Mouse (Mus musculus) forebrain, embryonic 16.5 days (tissue): ENCODE data around the gene Slc44a5. TPM values are rescaled to one million over a fixed set of nuclear protein-coding genes. Genes with fewer than 3 reads are reported as not detected.

Experiments
- ATAC-seq: fragments of 200-750 bp; cut with Nextera tagmentation; 2 replicates; pipeline ENCODE4 v1.8.0; 2017; ENCODE audit warnings: mild to moderate bottlenecking, moderate library complexity
- H3K27ac ChIP-seq: fragments of 300-500 bp; sonication (generic); 2 replicates; pipeline ENCODE4 v1.5.1; 2014; ENCODE audit warnings: low read length, control low read depth
- H3K27me3 ChIP-seq: fragments of 300-500 bp; sonication (generic); replicated peaks from 2 replicates; pipeline ENCODE4 v1.6.1; 2014; ENCODE audit warnings: low read length; ENCODE audit not compliant: control insufficient read depth, insufficient read depth
- H3K36me3 ChIP-seq: fragments of 300-500 bp; sonication (generic); 2 replicates; pipeline ENCODE4 v1.6.1; 2014; ENCODE audit not compliant: control insufficient read depth, insufficient read depth
- H3K4me1 ChIP-seq: fragments of 300-500 bp; sonication (generic); replicated peaks from 2 replicates; pipeline ENCODE4 v1.6.1; 2014; ENCODE audit warnings: low read length; ENCODE audit not compliant: control insufficient read depth, insufficient read depth
- H3K4me2 ChIP-seq: fragments of 300-500 bp; sonication (generic); 2 replicates; pipeline ENCODE4 v1.6.1; 2014; ENCODE audit warnings: mild to moderate bottlenecking, low read length, control low read depth
- H3K4me3 ChIP-seq: fragments of 300-500 bp; sonication (generic); replicated peaks from 2 replicates; pipeline ENCODE4 v1.5.1; 2014; ENCODE audit warnings: mild to moderate bottlenecking, low read length, control low read depth
- H3K9ac ChIP-seq: fragments of 300-500 bp; sonication (generic); replicated peaks from 2 replicates; pipeline ENCODE4 v1.6.1; 2014; ENCODE audit warnings: low read depth, low read length, control low read depth
- H3K9me3 ChIP-seq: fragments of 300-500 bp; sonication (generic); 2 replicates; pipeline ENCODE4 v1.6.1; 2016; ENCODE audit warnings: low read length; ENCODE audit not compliant: control insufficient read depth
- WGBS: fragments of 180-500 bp; shearing (Covaris S2); extraction: QIAGEN DNeasy Blood & Tissue Kit; methylation state at CpG from one replicate; pipeline ENCODE4 v1.1.7; 2014; 5-methylcytosine and 5-hydroxymethylcytosine counted together
- polyA plus RNA-seq: library from polyadenylated mRNA; unstranded; fragments of >200 nt; fragmentation: Nextera tagmentation; extraction: Ambion mirVana; gene quantifications from 2 replicates; pipeline ENCODE4 v1.2.1, GENCODE M21; 2015

Slc44a5 gene
- polyA plus RNA-seq, 1 experiment from 2014 or later: 9.1 TPM

- H3K27me3 ChIP-seq: no peaks in the 10 kb centered on the region
Measured at GRCm38 (mm10) chr3:154171881-154172592, 198.8 kb downstream of the Slc44a5 start.

GRCm38 (mm10) chr3:154172593-154172965, 199.3 kb downstream of the Slc44a5 start:
- Histone ChIP-seq H3K4me1 (peaks cover 16% of the 10 kb centered on the region), H3K4me3 (no peak overlapping the region), H3K27ac (peak overlapping the region; percentile 25), H3K9me3 (no peaks in the 10 kb centered on the region), H3K36me3 (no peaks in the 10 kb centered on the region), H3K27me3 (no peaks in the 10 kb centered on the region), H3K9ac (no peak overlapping the region), H3K4me2 (no peak overlapping the region)
- ATAC-seq: no peak
- 66% methylated on average over 5 of the region's 5 CpGs for WGBS

More at GRCm38 (mm10) chr3:154171881-154172592, 198.8 kb downstream of the Slc44a5 start:
- WGBS: 14% methylated on average over 10 of the region's 10 CpGs
- Histone ChIP-seq H3K4me2 (peak overlapping the region; percentile 16; the same call in 1 of the 2 replicates), H3K4me3 (no peak overlapping the region), H3K9ac (no peak overlapping the region), H3K4me1 (peaks cover 16% of the 10 kb centered on the region), H3K27ac (peak overlapping the region; percentile 25), H3K9me3 (no peaks in the 10 kb centered on the region), H3K36me3 (no peaks in the 10 kb centered on the region)
- peak; percentile 89 for ATAC-seq

GRCm38 (mm10) chr3:154173556-154173955, 200.3 kb downstream of the Slc44a5 start:
- no peaks in the 10 kb centered on the region for H3K27me3 ChIP-seq

DNA sequence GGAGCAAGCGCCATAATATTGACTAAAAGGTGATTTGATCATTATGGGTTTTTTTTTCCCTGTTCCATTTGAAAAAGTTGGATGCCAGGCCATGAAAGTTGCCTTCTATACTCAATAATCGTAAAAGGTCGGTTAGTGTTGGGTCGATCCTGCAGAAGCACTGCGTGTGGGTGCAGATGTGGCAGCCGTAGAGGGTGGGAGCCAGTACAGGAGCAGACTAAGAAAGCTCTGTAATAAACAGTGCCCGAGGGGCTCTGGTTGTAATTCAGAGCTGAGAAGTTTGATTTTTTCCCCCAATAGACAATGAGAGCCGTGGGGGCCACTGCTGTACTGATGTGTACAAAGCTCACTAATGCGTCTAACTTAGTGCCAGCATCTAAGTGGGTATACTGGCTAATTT, 200.8 kb downstream of the Slc44a5 start:
- H3K4me2 ChIP-seq: no peak overlapping the region
- no peaks in the 10 kb centered on the region for H3K27me3 ChIP-seq
- H3K36me3 ChIP-seq: no peaks in the 10 kb centered on the region
- H3K4me1 ChIP-seq: peaks cover 16% of the 10 kb centered on the region
- no peak overlapping the region for H3K4me3 ChIP-seq
- H3K9ac ChIP-seq: no peak overlapping the region
- no peak for ATAC-seq
- no peaks in the 10 kb centered on the region for H3K9me3 ChIP-seq
- no peak overlapping the region for H3K27ac ChIP-seq
- WGBS: 37% methylated on average over 9 of the region's 9 CpGs

More at GRCm38 (mm10) chr3:154173556-154173955, 200.3 kb downstream of the Slc44a5 start:
- H3K9ac ChIP-seq: no peak overlapping the region
- H3K9me3 ChIP-seq: no peaks in the 10 kb centered on the region
- peaks cover 16% of the 10 kb centered on the region for H3K4me1 ChIP-seq
- no peak overlapping the region for H3K27ac ChIP-seq
- 34% methylated on average over 1 of the region's 1 CpGs for WGBS
- no peak for ATAC-seq
- H3K4me2 ChIP-seq: no peak overlapping the region
- no peaks in the 10 kb centered on the region for H3K36me3 ChIP-seq
- H3K4me3 ChIP-seq: no peak overlapping the region

DNA sequence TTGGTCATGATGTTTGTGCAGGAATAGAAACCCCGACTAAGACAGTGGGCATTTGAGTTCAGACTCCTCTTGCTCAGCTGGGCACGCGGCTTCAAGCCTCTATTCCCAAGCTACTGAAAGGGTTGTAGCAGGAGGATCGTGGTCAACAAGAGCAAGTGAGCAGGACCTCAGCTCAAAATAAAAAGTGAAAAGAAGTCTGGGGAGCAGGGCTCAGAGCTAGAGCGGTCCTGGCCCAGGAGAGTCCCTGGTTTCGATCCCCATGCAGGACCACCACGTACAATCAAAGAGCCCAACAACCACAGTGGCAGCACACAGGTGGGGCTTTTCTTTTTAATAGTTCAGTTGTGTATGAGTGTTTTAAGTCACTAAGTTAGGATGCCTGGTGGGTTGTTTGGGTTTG, 201.5 kb downstream of the Slc44a5 start:
- ATAC-seq: no peak
- no peaks in the 10 kb centered on the region for H3K27me3 ChIP-seq
- peaks cover 16% of the 10 kb centered on the region for H3K4me1 ChIP-seq
- no peak overlapping the region for H3K4me2 ChIP-seq
- no peaks in the 10 kb centered on the region for H3K36me3 ChIP-seq
- no peak overlapping the region for H3K4me3 ChIP-seq
- H3K9ac ChIP-seq: no peak overlapping the region
- H3K27ac ChIP-seq: no peak overlapping the region
- 88% methylated on average over 7 of the region's 7 CpGs for WGBS
- H3K9me3 ChIP-seq: no peaks in the 10 kb centered on the region

DNA sequence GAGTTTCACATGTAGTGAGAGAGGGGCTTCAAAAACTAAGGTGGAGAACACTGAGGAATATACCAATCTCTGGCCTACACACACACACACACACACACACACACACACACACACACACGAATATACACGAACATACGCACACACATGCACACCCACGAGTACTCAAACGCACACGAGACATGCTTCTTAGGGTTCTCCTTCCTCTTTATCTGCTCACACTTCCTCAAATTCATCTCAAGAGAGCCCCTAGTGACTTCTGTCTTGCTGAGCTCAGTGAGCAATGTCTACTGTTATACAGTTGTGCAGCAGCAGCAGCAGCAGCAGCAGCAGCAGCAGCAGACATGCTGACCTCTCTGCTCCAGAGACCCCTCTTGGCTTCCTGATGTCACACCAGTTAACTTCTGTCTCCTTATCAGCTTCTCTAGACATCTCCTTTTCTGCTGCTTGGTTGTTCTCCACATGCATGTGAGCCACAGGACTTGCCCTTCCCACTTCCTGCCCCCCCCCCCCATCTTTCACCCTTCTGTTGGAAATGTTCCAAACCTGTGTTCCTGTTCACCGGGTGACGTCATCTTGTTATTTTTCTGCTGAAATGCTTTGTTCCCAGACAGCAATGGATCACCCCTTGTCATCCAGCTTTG, 204.5 kb downstream of the Slc44a5 start:
- peaks cover 4% of the 10 kb centered on the region for H3K4me1 ChIP-seq
- H3K27me3 ChIP-seq: no peaks in the 10 kb centered on the region
- 71% methylated on average over 8 of the region's 8 CpGs for WGBS

DNA sequence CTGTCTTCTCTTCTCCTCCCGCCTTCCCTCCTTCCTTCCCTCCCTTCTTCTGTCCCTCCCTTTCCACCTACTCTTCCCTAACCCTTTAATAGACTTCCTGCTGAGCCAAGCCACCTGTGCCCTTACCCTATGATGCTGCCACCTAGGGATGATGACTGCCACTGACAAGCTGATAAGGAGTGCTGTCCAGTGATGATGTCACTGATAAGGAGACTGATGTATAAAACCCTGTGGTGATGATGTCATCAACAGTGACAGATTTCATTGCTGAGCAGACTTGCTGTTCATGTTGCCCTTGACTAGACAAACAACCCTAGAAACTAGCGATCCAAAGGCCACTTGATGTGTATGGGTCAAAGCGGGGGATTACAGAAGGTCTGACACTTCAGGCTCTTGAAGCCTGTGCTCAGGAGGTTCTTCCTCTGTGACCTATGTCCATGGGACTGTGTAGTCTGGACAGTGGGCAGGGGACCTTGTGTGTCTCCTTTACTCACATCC, 206.2 kb downstream of the Slc44a5 start:
- Histone ChIP-seq H3K27me3 (no peaks in the 10 kb centered on the region), H3K4me2 (no peak overlapping the region), H3K36me3 (no peaks in the 10 kb centered on the region), H3K4me1 (no peaks in the 10 kb centered on the region), H3K9ac (no peak overlapping the region), H3K4me3 (no peak overlapping the region), H3K27ac (no peak overlapping the region), H3K9me3 (no peaks in the 10 kb centered on the region; the same call in 1 of the 2 replicates)
- 97% methylated on average over 2 of the region's 3 CpGs for WGBS
- no peak for ATAC-seq

More for the DNA sequence above, 204.5 kb downstream of the Slc44a5 start:
- H3K4me2 ChIP-seq: no peak overlapping the region
- H3K9ac ChIP-seq: no peak overlapping the region
- H3K9me3 ChIP-seq: no peaks in the 10 kb centered on the region; the same call in 1 of the 2 replicates
- H3K27ac ChIP-seq: no peak overlapping the region
- no peak for ATAC-seq
- no peak overlapping the region for H3K4me3 ChIP-seq
- no peaks in the 10 kb centered on the region for H3K36me3 ChIP-seq

- Histone ChIP-seq H3K27ac (no peak overlapping the region), H3K4me3 (no peak overlapping the region), H3K36me3 (no peaks in the 10 kb centered on the region), H3K4me1 (no peaks in the 10 kb centered on the region; the same call in 1 of the 2 replicates), H3K9ac (no peak overlapping the region), H3K4me2 (no peak overlapping the region), H3K9me3 (no peaks in the 10 kb centered on the region; the same call in 1 of the 2 replicates), H3K27me3 (no peaks in the 10 kb centered on the region)
- no peak for ATAC-seq
- WGBS: 95% methylated on average over 7 of the region's 7 CpGs
Measured at GRCm38 (mm10) chr3:154182987-154183386, 209.8 kb downstream of the Slc44a5 start.

- ATAC-seq: peak; percentile 54
- Histone ChIP-seq H3K27ac (peak overlapping the region; percentile 73), H3K27me3 (no peaks in the 10 kb centered on the region), H3K9ac (no peak overlapping the region), H3K4me3 (no peak overlapping the region), H3K9me3 (no peaks in the 10 kb centered on the region; the same call in 1 of the 2 replicates), H3K4me2 (no peak overlapping the region), H3K36me3 (no peaks in the 10 kb centered on the region), H3K4me1 (peaks cover 6% of the 10 kb centered on the region)
- 78% methylated on average over 9 of the region's 9 CpGs for WGBS
Measured at GRCm38 (mm10) chr3:154183957-154184356, 210.7 kb downstream of the Slc44a5 start.
